Mouse (Mus musculus) hindbrain, embryonic 12.5 days (tissue): Measurements from ENCODE around the gene Etfrf1. TPM values are rescaled to one million over a fixed set of nuclear protein-coding genes. Genes with fewer than 3 reads are reported as not detected.
A peak's percentile ranks its signal among the peaks of the same experiment; 100 is the strongest.

ENCODE experiments used
- ATAC-seq: fragments of 200-750 bp; cut with Nextera tagmentation; 2 replicates; pipeline ENCODE4 v1.8.0; 2017; ENCODE audit warnings: moderate TSS enrichment; ENCODE audit not compliant: low FRiP score
- H3K27ac ChIP-seq: fragments of 300-500 bp; sonication (generic); 2 replicates; pipeline ENCODE4 v1.5.1; 2016; ENCODE audit warnings: mild to moderate bottlenecking
- H3K27me3 ChIP-seq: fragments of 300-500 bp; sonication (generic); 2 replicates; pipeline ENCODE4 v1.6.1; 2016; ENCODE audit warnings: mild to moderate bottlenecking
- H3K36me3 ChIP-seq: fragments of 300-500 bp; sonication (generic); 2 replicates; pipeline ENCODE4 v1.6.1; 2016; ENCODE audit warnings: mild to moderate bottlenecking
- H3K4me1 ChIP-seq: fragments of 300-500 bp; sonication (generic); 2 replicates; pipeline ENCODE4 v1.6.1; 2016
- H3K4me2 ChIP-seq: fragments of 300-500 bp; sonication (generic); replicated peaks from 2 replicates; pipeline ENCODE4 v1.6.1; 2016; ENCODE audit warnings: mild to moderate bottlenecking
- H3K4me3 ChIP-seq: fragments of 300-500 bp; sonication (generic); 2 replicates; pipeline ENCODE4 v1.5.1; 2016; ENCODE audit warnings: mild to moderate bottlenecking
- H3K9ac ChIP-seq: fragments of 300-500 bp; sonication (generic); 2 replicates; pipeline ENCODE4 v1.6.1; 2016; ENCODE audit warnings: mild to moderate bottlenecking, moderate library complexity
- H3K9me3 ChIP-seq: fragments of 300-500 bp; sonication (generic); replicated peaks from 2 replicates; pipeline ENCODE4 v1.6.1; 2016; ENCODE audit warnings: mild to moderate bottlenecking
- WGBS: fragments of 180-500 bp; shearing (Covaris S2); methylation state at CpG from one replicate; pipeline ENCODE4 v1.1.7; 2016; 5-methylcytosine and 5-hydroxymethylcytosine counted together
- polyA plus RNA-seq: library from polyadenylated mRNA; unstranded; fragments of >200 nt; fragmentation: Nextera tagmentation; extraction: Ambion mirVana; gene quantifications from 2 replicates; pipeline ENCODE4 v1.2.1, GENCODE M21; 2016

Gene Etfrf1
- polyA plus RNA-seq: 35.1 and 36.5 TPM in 2 replicates

DNA sequence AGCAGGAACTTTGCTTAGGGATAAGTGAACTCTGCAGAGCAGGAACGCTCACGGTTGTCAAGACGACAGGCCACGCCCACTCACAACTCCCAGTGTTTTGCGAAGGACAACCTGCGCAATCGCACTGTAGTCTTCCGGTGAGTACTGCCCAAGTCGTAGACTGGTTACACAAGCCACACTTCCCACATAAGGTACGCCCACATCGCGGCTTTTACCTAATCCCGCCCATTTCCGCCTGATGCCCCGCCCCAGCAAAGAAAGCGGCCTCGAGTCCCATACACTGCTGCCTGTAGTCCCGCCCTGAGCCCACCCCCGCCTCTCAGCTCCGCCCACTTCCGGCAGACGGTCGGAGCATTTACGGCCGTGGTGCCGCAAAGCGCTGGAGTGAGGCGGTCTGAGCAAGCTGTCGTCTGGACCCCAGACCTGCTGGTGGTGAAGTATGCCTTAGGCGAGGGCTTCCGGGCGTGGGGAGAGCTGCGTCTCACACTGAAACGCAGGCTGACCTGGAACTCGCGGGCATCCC lies at the start of gene Etfrf1, which contains the start of gene Casc1:
Etfrf1 (plus strand) TSS at position 319 of the 523 bp plus-strand sequence.
Casc1 (minus strand) TSS at position 190 of the 523 bp plus-strand sequence.
- peaks cover 14% of the 10 kb centered on the region for H3K4me1 ChIP-seq
- H3K9ac ChIP-seq: peak within 1 kb of the TSS; percentile 79
- peak within 1 kb of the TSS; percentile 96 for H3K27ac ChIP-seq
- H3K36me3 ChIP-seq: 0 out of 2 replicates have a peak, but pooled peaks cover under 1% of the 10 kb centered on the region
- peak within 1 kb of the TSS; percentile 65 for H3K4me2 ChIP-seq
- peak; percentile 100 for ATAC-seq
- H3K4me3 ChIP-seq: peak within 1 kb of the TSS; percentile 65
- no peaks in the 10 kb centered on the region for H3K9me3 ChIP-seq
- H3K27me3 ChIP-seq: no peaks in the 10 kb centered on the region
- WGBS: under 1% methylated on average over 36 of the region's 36 CpGs

DNA sequence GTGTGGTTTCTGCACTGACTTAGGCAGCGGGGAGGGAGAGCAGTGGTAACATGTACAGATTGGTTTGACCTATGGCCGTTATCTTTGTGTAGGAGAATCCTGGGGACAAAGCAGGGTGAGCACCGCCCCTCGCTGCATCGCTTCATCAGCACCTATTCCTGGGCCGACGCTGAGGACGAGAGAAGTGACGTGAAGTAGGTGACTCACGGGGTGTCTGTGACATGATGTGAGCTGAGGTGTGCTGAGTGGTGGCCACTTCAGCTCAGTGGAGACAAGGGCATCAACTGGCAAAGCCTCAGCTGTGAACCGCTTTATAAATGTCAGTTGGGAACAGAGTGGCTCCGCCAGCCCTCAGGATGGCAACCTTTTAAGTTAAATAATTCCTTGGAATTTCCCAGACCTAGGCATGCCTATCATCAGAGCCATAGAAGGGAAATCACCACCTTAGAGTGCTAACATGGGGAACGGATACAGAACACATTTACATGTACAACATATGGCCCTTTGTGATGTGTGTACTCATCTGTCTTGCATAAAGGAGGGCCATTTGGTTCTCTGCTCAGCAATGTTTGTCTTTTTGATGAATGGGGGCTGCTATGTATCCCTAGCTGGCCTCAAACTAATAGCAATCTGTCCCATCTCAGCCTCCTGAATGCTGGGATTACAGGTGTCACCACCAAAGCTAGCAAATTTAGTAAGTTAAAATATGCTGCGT lies 38.9 kb upstream of the Etfrf1 start:
- Histone ChIP-seq H3K9me3 (no peaks in the 10 kb centered on the region), H3K27me3 (peaks cover 23% of the 10 kb centered on the region; the same call in 1 of the 2 replicates), H3K36me3 (no peaks in the 10 kb centered on the region), H3K9ac (no peak overlapping the region), H3K4me1 (peaks cover 20% of the 10 kb centered on the region), H3K27ac (no peak overlapping the region), H3K4me3 (no peak overlapping the region), H3K4me2 (no peak overlapping the region)
- 80% methylated on average over 14 of the region's 14 CpGs for WGBS
- no peak for ATAC-seq

DNA sequence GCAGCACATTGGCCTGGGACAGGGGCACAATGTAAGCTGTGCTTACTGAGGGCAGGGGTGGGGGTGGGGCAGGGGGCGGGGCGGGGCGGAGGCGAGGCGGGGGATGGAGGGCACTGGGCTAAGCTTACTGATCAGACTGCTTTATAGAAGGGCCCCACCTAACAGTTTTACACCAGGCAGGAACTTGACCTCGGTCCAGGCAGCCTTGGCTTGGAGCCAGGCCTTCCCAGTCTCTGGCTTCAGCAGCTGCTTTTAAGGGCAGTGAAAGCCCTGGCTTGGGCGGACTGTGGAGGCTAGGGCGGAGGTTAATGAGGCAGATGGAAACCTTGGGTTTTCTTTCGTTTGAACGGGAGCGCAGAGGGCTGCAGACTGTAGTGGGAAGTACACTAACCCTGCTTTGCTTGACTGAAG lies 37.1 kb upstream of the Etfrf1 start:
- H3K9ac ChIP-seq: no peak overlapping the region
- H3K4me1 ChIP-seq: peaks cover 20% of the 10 kb centered on the region
- H3K4me2 ChIP-seq: peak overlapping the region; percentile 24
- H3K27me3 ChIP-seq: peaks cover 26% of the 10 kb centered on the region; the same call in 1 of the 2 replicates
- ATAC-seq: peak; percentile 85
- no peaks in the 10 kb centered on the region for H3K36me3 ChIP-seq
- no peak overlapping the region for H3K4me3 ChIP-seq
- H3K9me3 ChIP-seq: no peaks in the 10 kb centered on the region
- H3K27ac ChIP-seq: no peak overlapping the region
- WGBS: 4% methylated on average over 10 of the region's 11 CpGs

DNA sequence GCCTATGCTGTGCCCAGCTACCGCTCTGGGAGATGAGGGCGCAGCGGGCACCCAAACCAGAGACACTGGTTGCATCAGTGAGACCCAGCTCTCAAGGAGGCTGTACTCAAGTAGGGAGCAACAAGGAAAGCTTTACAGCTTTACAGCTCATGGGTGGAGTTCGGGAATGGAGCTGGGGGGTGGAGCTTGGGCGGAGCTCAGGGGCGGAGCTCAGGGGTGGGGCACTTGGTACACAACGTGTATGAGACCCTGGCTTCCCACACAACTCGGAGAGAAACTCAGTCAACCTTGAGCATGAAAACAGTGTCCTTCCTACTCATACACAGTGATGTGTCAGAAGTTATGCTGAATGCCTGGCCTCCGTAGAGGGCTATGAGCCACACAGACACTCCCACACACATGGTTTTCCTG lies 35.4 kb upstream of the Etfrf1 start:
- Histone ChIP-seq H3K4me1 (peaks cover 20% of the 10 kb centered on the region), H3K4me2 (no peak overlapping the region), H3K9me3 (no peaks in the 10 kb centered on the region), H3K36me3 (no peaks in the 10 kb centered on the region), H3K9ac (no peak overlapping the region), H3K27me3 (peaks cover 26% of the 10 kb centered on the region; the same call in 1 of the 2 replicates), H3K4me3 (no peak overlapping the region), H3K27ac (no peak overlapping the region)
- no peak for ATAC-seq
- 40% methylated on average over 9 of the region's 9 CpGs for WGBS

DNA sequence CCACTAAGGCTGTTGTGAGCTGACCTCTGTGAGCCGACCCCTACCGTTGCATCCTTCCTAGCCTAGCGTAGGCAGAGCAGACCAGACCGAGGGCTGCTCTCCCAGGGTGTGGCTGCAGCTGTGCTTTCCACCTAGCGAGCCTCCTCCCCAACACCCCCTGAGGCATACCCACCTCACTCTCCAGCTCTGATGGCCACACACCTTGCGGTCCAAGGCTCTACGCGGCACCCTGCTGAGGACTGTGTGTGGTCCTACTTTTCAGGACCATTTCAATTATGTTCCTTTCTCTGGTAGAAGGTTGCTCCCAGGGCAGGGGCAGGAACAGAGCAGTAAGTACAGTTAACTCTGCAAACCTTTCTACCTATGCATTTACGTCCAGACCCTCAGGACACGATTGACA lies 34.5 kb upstream of the Etfrf1 start:
- Histone ChIP-seq H3K36me3 (no peaks in the 10 kb centered on the region), H3K4me2 (no peak overlapping the region), H3K9ac (no peak overlapping the region), H3K27me3 (peaks cover 26% of the 10 kb centered on the region; the same call in 1 of the 2 replicates), H3K27ac (no peak overlapping the region), H3K4me1 (peaks cover 20% of the 10 kb centered on the region), H3K9me3 (no peaks in the 10 kb centered on the region), H3K4me3 (no peak overlapping the region)
- no peak for ATAC-seq
- 52% methylated on average over 10 of the region's 10 CpGs for WGBS

DNA sequence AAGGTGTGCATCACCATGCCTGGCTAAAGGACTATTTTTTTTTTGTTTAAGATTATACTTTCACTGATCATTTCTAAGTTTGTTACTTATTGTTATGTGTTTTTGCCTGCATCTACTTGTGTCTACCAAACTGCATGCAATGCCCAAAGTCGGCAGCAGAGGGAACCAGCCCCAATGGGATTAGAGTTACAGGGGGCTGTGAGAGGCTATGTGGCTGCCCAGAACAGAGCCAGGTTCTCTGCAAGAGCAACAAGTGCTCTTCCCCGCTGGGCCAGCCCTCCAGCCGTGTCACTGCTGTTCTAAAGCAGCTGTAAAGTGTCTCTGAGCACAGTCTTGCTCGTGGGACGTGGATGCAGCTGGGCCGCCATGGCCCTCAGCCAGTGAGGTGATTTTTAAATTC lies 31.3 kb upstream of the Etfrf1 start:
- Histone ChIP-seq H3K4me3 (no peak overlapping the region), H3K27ac (no peak overlapping the region), H3K4me1 (peaks cover 8% of the 10 kb centered on the region; the same call in 1 of the 2 replicates), H3K4me2 (no peak overlapping the region), H3K9ac (no peak overlapping the region), H3K36me3 (no peaks in the 10 kb centered on the region), H3K27me3 (peaks cover 17% of the 10 kb centered on the region; the same call in 1 of the 2 replicates), H3K9me3 (no peaks in the 10 kb centered on the region)
- ATAC-seq: no peak
- 18% methylated on average over 6 of the region's 6 CpGs for WGBS

DNA sequence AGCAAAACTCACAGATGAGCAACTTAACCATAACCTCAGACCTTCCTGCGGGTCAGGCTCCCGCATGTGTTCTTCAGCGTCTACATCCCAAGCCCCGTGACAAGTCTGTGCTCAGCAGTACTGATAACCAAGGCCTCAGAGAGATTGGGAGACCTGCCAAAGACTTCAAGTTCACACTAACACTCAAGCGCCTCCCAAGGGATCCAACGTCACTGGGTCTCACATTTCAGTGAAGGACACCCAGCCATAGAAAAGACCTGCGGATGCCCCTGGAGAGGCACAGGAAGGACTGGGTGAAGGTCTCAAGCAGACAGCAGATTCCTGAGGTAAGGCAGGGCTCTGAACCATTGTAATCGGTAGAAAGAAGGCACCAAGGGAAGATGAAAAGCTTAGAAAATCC lies 28.9 kb upstream of the Etfrf1 start:
- H3K4me2 ChIP-seq: no peak overlapping the region
- ATAC-seq: no peak
- 76% methylated on average over 8 of the region's 8 CpGs for WGBS

DNA sequence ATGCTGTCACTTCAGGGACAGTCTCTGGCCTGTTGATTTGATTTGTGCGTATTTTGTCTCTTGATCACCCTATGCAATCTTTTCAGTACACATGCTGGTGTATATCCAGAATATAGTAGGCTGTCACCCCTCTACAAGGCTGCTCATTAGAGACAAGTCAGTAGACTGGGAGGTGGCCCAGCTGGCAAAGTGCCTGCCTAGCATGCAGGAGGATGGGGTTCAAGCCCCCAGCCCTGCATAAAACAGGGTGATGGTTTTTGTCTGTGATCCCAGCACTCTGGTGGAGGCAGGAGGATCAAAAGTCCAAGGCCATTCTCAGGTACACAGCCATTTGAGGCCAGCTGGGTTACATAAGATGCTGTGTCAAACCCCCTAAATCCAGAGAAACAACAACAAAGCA lies 24.8 kb upstream of the Etfrf1 start:
- Histone ChIP-seq H3K9me3 (no peaks in the 10 kb centered on the region), H3K4me2 (no peak overlapping the region), H3K9ac (no peak overlapping the region), H3K27me3 (no peaks in the 10 kb centered on the region), H3K4me3 (no peak overlapping the region), H3K36me3 (no peaks in the 10 kb centered on the region), H3K27ac (no peak overlapping the region), H3K4me1 (no peaks in the 10 kb centered on the region)
- no peak for ATAC-seq
- 93% methylated on average over 1 of the region's 1 CpGs for WGBS

More for the DNA sequence above, 28.9 kb upstream of the Etfrf1 start:
- Histone ChIP-seq H3K4me1 (no peaks in the 10 kb centered on the region), H3K27ac (no peak overlapping the region), H3K4me3 (no peak overlapping the region), H3K27me3 (0 out of 2 replicates have a peak, but pooled peaks cover 3% of the 10 kb centered on the region), H3K36me3 (no peaks in the 10 kb centered on the region), H3K9ac (no peak overlapping the region), H3K9me3 (no peaks in the 10 kb centered on the region)

DNA sequence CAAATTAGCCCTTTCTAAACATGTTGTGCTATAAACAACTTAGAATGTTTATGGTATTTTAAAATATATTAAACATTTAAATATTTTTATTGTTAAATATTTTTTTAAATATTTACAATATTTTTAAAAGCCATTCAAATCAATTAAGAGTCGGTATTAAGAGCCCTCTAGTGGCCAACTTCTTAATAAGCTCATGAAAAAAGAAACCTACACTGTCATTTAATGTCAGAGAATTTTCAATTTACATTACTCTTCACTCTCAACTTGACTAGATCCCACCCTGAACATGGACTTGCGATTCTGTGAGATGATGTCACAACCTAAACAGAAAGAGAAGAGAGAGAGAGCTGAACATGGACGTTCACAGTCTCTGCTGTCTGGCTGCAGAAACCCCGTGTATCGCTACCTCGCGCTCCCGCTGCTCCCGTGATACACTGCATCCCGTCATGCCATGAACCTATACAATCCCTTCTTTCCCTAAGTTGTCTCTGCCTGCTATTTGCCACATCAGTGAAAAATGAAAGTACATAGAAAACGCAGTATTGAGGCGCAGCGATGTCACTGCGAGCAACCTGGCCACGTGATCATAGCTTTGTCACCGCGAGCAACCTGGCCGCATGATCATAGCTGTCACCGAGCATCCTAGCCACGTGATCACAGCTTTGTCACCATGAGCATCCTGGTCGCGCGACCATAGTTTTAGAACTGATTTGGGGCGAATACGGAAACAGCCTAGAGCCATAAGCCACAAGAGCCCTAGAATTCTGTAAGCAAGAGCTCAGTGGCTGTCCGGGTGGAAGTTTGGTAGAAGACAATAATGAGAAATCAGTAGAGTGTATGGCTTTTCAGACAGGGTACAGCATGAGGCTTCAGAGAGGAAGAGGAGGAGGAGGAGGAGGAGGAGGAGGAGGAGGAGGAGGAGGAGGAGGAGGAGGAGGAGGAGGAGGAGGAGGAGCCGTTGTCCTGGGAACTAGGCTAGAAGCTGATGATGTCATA lies 23.5 kb upstream of the Etfrf1 start:
- WGBS: 60% methylated on average over 27 of the region's 27 CpGs
- H3K27ac ChIP-seq: no peak overlapping the region

DNA sequence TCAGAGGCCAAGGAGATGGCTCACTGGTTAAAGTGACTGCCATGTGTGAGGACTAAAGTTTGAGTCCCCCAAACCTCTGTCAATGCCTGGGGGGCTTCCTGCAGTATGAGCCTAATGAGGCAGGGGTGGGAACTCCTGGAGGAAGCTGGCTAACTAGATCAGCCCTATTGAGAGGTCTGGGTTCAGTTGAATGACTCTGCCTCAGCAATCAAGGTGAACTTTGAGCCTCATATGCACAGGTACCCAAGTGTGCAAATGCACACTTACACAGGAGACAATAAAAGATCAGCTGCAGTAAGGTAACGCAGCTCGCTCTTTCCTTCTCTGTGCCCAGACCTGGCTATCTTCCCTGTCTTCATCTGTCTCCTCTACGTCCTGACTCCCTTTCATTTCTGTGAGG lies 17.9 kb upstream of the Etfrf1 start:
- WGBS: 90% methylated on average over 3 of the region's 3 CpGs
- no peak overlapping the region for H3K4me2 ChIP-seq
- ATAC-seq: no peak
- no peak overlapping the region for H3K9ac ChIP-seq
- no peaks in the 10 kb centered on the region for H3K36me3 ChIP-seq
- H3K27ac ChIP-seq: no peak overlapping the region
- no peak overlapping the region for H3K4me3 ChIP-seq
- 0 out of 2 replicates have a peak, but pooled peaks cover 6% of the 10 kb centered on the region for H3K9me3 ChIP-seq
- no peaks in the 10 kb centered on the region for H3K27me3 ChIP-seq
- H3K4me1 ChIP-seq: no peaks in the 10 kb centered on the region

More for the DNA sequence above, 23.5 kb upstream of the Etfrf1 start:
- Histone ChIP-seq H3K4me1 (no peaks in the 10 kb centered on the region), H3K9ac (no peak overlapping the region), H3K4me3 (peak overlapping the region; percentile 9; the same call in 1 of the 2 replicates), H3K27me3 (no peaks in the 10 kb centered on the region), H3K36me3 (no peaks in the 10 kb centered on the region), H3K4me2 (peak overlapping the region; percentile 40), H3K9me3 (no peaks in the 10 kb centered on the region)
- ATAC-seq: peak; percentile 75

DNA sequence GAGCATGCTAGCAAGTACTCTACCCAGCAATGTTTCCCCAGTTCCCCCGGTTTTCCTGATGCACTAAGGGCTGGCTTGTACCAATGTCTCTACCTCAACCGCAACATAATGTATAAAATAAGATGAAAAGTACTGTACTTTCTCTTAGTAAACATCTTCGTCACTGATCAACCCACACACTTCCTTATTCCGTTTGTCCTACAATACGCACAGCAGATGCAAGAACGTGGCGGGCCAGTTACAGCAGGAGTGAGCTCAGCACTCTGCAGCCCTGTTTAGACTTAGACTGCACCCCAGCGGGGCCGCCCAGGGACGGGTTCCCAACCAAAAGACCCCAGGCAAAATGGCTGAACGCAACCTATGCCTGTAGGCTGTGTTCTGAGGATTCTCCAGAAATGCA lies 17.5 kb upstream of the Etfrf1 start:
- H3K4me1 ChIP-seq: no peaks in the 10 kb centered on the region
- H3K27ac ChIP-seq: no peak overlapping the region
- ATAC-seq: no peak
- no peaks in the 10 kb centered on the region for H3K27me3 ChIP-seq
- H3K4me3 ChIP-seq: no peak overlapping the region
- 85% methylated on average over 11 of the region's 11 CpGs for WGBS
- 0 out of 2 replicates have a peak, but pooled peaks cover 7% of the 10 kb centered on the region for H3K9me3 ChIP-seq
- H3K4me2 ChIP-seq: no peak overlapping the region
- H3K36me3 ChIP-seq: no peaks in the 10 kb centered on the region
- no peak overlapping the region for H3K9ac ChIP-seq
